Mouse (Mus musculus) NIH3T3 (cell line): ENCODE data around the gene Map6d1.

Experiments used
- DNase-seq: peaks from one replicate; pipeline ENCODE4 v3.0.0-alpha.2; 2012; ENCODE audit warnings: low read depth

The Map6d1 gene

GRCm38 (mm10) chr16:20191161-20191882 lies 49.8 kb downstream of the Map6d1 start:
- DNase-seq, result no peak

- DNase-seq, result peak; percentile 66
These were observed 55.8 kb downstream of the Map6d1 start for GRCm38 (mm10) chr16:20185368-20185767.
